Mouse (Mus musculus): Measurements from ENCODE around the gene Olfr1043. TPM values are rescaled to one million over a fixed set of nuclear protein-coding genes. Genes with fewer than 3 reads are reported as not detected.

Olfr1043 gene
- polyA plus RNA-seq, 1 experiment from 2014 or later = not detected

DNA sequence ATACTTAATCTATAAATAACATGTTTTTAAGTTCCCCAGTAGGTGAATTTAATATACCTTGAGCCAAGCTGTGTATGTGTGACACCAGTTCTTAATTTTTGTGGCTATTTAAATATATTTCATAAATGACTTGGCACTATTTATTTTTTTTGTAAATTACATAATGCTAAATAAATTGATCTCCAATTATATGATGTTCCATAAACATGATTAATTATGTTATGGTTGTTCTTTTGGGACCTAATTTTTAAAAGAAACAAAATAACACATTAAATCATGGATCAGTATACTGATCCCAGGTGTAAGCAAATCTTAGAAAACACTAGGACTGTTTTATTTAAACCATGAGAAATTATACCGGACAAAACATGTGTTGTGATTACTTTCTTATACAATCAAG, 31.5 kb downstream of the Olfr1043 start, which contains the start of gene Olfr1039:
Gene Olfr1039, minus strand, starts transcription at position 101 of the 400 bp plus-strand sequence.
- WGBS = 88% methylated on average over 1 of the region's 1 CpGs
- no peak within 1 kb of the TSS for H3K4me3 ChIP-seq (ENCODE audit: low read depth, low read length)
- no peaks in the 10 kb centered on the region for H3K36me3 ChIP-seq (ENCODE audit: control insufficient read depth, insufficient read depth, low read length)
- H3K9me3 ChIP-seq (ENCODE audit: control insufficient read depth, low read depth, low read length) = no peaks in the 10 kb centered on the region
- no peak within 1 kb of the TSS for H3K4me2 ChIP-seq (replicated peaks; ENCODE audit: low read depth, low read length)
- H3K27ac ChIP-seq (ENCODE audit: low read length) = no peak within 1 kb of the TSS
- H3K9ac ChIP-seq (replicated peaks; ENCODE audit: low read depth, low read length) = no peak within 1 kb of the TSS
- H3K4me1 ChIP-seq (ENCODE audit: control insufficient read depth, insufficient read depth, low read length) = no peaks in the 10 kb centered on the region
- no peak for ATAC-seq (ENCODE audit: insufficient number of reproducible peaks, insufficient read depth, low FRiP score, low read depth)
- no peaks in the 10 kb centered on the region for H3K27me3 ChIP-seq (ENCODE audit: control insufficient read depth, insufficient read depth, low read length)

Other genes starting within 250 kb of the Olfr1043 start
- not detected in 2 replicates for gene Olfr1026, start 246.0 kb downstream of the Olfr1043 start, polyA plus RNA-seq (2014; fragmentation: Nextera tagmentation; extraction: Ambion mirVana)
- not detected in 2 replicates for gene Olfr1028, start 217.1 kb downstream of the Olfr1043 start, polyA plus RNA-seq (2014; fragmentation: Nextera tagmentation; extraction: Ambion mirVana)
- not detected in 2 replicates for gene Olfr1029, start 193.6 kb downstream of the Olfr1043 start, polyA plus RNA-seq (2014; fragmentation: Nextera tagmentation; extraction: Ambion mirVana)
- gene Olfr1030, start 188.2 kb downstream of the Olfr1043 start, polyA plus RNA-seq (2014; fragmentation: Nextera tagmentation; extraction: Ambion mirVana) = not detected in 2 replicates
- gene Olfr1031, start 177.2 kb downstream of the Olfr1043 start, polyA plus RNA-seq (2014; fragmentation: Nextera tagmentation; extraction: Ambion mirVana) = not detected in 2 replicates
- gene Olfr1032, start 162.0 kb downstream of the Olfr1043 start, polyA plus RNA-seq (2014; fragmentation: Nextera tagmentation; extraction: Ambion mirVana) = not detected in 2 replicates
- gene Olfr1033, start 146.9 kb downstream of the Olfr1043 start, polyA plus RNA-seq (2014; fragmentation: Nextera tagmentation; extraction: Ambion mirVana) = 2.6 and 5.0 TPM in 2 replicates
- 0.07 TPM in 2 replicates for gene Olfr1034, start 121.7 kb downstream of the Olfr1043 start, polyA plus RNA-seq (2014; fragmentation: Nextera tagmentation; extraction: Ambion mirVana)
- gene Olfr1036, start 93.5 kb downstream of the Olfr1043 start, polyA plus RNA-seq (2014; fragmentation: Nextera tagmentation; extraction: Ambion mirVana) = not detected in 2 replicates
- gene Olfr1037, start 80.1 kb downstream of the Olfr1043 start, polyA plus RNA-seq (2014; fragmentation: Nextera tagmentation; extraction: Ambion mirVana) = not detected in 2 replicates
- gene Olfr1039, start 31.6 kb downstream of the Olfr1043 start, polyA plus RNA-seq (2014; fragmentation: Nextera tagmentation; extraction: Ambion mirVana) = not detected in 2 replicates
- not detected in 2 replicates for gene Olfr1040, start 20.8 kb downstream of the Olfr1043 start, polyA plus RNA-seq (2014; fragmentation: Nextera tagmentation; extraction: Ambion mirVana)
- not detected in 2 replicates for gene Olfr1042, start 5.7 kb downstream of the Olfr1043 start, polyA plus RNA-seq (2014; fragmentation: Nextera tagmentation; extraction: Ambion mirVana)
- not detected in 2 replicates for gene Olfr1044, start 10.3 kb upstream of the Olfr1043 start, polyA plus RNA-seq (2014; fragmentation: Nextera tagmentation; extraction: Ambion mirVana)
- gene Olfr52, start 18.2 kb upstream of the Olfr1043 start, polyA plus RNA-seq (2014; fragmentation: Nextera tagmentation; extraction: Ambion mirVana) = not detected in 2 replicates
- gene Olfr1045, start 35.5 kb upstream of the Olfr1043 start, polyA plus RNA-seq (2014; fragmentation: Nextera tagmentation; extraction: Ambion mirVana) = not detected in 2 replicates
- gene Olfr1046, start 51.8 kb upstream of the Olfr1043 start, polyA plus RNA-seq (2014; fragmentation: Nextera tagmentation; extraction: Ambion mirVana) = not detected in 2 replicates
- not detected in 2 replicates for gene Olfr1047, start 63.9 kb upstream of the Olfr1043 start, polyA plus RNA-seq (2014; fragmentation: Nextera tagmentation; extraction: Ambion mirVana)
- gene Olfr1048, start 72.8 kb upstream of the Olfr1043 start, polyA plus RNA-seq (2014; fragmentation: Nextera tagmentation; extraction: Ambion mirVana) = not detected in 2 replicates
- not detected in 2 replicates for gene Olfr1049, start 90.8 kb upstream of the Olfr1043 start, polyA plus RNA-seq (2014; fragmentation: Nextera tagmentation; extraction: Ambion mirVana)
- not detected in 2 replicates for gene Olfr1051, start 111.6 kb upstream of the Olfr1043 start, polyA plus RNA-seq (2014; fragmentation: Nextera tagmentation; extraction: Ambion mirVana)
- not detected in 2 replicates for gene Olfr1052, start 124.9 kb upstream of the Olfr1043 start, polyA plus RNA-seq (2014; fragmentation: Nextera tagmentation; extraction: Ambion mirVana)
- not detected in 2 replicates for gene Olfr1053, start 147.8 kb upstream of the Olfr1043 start, polyA plus RNA-seq (2014; fragmentation: Nextera tagmentation; extraction: Ambion mirVana)
- gene Olfr1054, start 167.9 kb upstream of the Olfr1043 start, polyA plus RNA-seq (2014; fragmentation: Nextera tagmentation; extraction: Ambion mirVana) = not detected in 2 replicates
- gene Olfr1055, start 182.8 kb upstream of the Olfr1043 start, polyA plus RNA-seq (2014; fragmentation: Nextera tagmentation; extraction: Ambion mirVana) = not detected in 2 replicates
- gene Olfr1056, start 194.9 kb upstream of the Olfr1043 start, polyA plus RNA-seq (2014; fragmentation: Nextera tagmentation; extraction: Ambion mirVana) = not detected in 2 replicates
- gene Olfr1057, start 210.9 kb upstream of the Olfr1043 start, polyA plus RNA-seq (2014; fragmentation: Nextera tagmentation; extraction: Ambion mirVana) = not detected in 2 replicates
- gene Olfr1058, start 221.0 kb upstream of the Olfr1043 start, polyA plus RNA-seq (2014; fragmentation: Nextera tagmentation; extraction: Ambion mirVana) = not detected in 2 replicates
- gene Olfr1061, start 246.5 kb upstream of the Olfr1043 start, polyA plus RNA-seq (2014; fragmentation: Nextera tagmentation; extraction: Ambion mirVana) = not detected in 2 replicates